Mouse (Mus musculus): ENCODE measurements at regions not wholly inside any gene's neighbourhood (a gene's known extent, or its start where the extent isn't known, plus 50 kb on each side); places are given as distances from the start of the nearest gene placed in this dataset.
"Not testable (repeated sequence)": the region's sequence is repeated elsewhere in the genome, so short reads cannot be mapped to it uniquely, and the experiment has no call there.

DNA sequence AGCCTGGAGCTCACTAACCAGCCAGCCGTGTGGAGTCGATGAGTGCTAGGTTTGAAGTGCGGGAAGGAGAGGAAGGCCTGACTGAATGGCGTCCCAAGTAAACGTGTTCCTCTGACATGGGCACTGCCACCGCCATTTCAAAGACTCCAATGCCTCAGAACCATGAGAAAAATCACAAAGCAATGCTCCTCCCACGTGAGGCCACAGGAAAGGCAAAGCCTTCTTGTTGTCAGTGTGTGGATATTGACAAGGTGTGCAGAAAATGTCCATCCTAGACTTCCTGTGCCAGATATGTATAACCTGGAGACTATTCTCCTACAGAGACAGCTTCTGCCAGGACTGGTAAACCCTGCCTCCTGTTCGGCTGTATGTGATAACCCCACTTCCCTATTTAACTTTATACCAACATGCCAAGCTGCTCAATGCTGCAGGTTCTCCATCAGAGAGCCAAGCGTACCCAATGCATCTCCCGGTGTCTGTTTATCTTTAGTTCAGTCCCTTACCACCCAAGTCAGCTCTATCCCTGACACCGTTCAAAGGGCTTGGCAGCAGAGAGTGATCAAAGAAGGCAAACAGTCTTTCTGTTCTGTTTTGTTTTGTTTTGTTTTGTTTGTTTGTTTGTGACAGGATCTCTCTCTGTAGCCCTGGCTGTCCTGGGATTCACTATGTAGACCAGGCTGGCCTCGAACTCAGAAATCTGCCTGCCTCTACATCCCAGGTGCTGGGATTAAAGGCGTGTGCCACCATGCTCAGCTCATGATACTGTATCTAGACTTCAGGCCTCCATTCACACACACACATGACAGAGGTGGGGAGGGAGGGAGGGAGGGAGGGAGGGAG lies 124.8 kb upstream of the Tbl1xr1 start:
- TF ChIP-seq CTCF (IDR thresholded peaks at IDR 0.05; ENCODE audit: borderline replicate concordance, insufficient read depth, low read depth, low read length) (no peak), POLR2A (IDR thresholded peaks at IDR 0.05; ENCODE audit: borderline replicate concordance, insufficient read depth, low read length) (no peak)
- DNase-seq: no peak
- Histone ChIP-seq H3K4me1 (ENCODE audit: control insufficient read depth, insufficient read depth, low read length) (no peaks in the 10 kb centered on the region), H3K4me3 (replicated peaks; ENCODE audit: insufficient read depth, low read depth, low read length) (no peak overlapping the region), H3K27me3 (ENCODE audit: control insufficient read depth, insufficient read depth, low read length) (no peaks in the 10 kb centered on the region), H3K27ac (ENCODE audit: insufficient read depth, low read length) (no peak overlapping the region)
- 95% methylated on average over 13 of the region's 13 CpGs for WGBS

DNA sequence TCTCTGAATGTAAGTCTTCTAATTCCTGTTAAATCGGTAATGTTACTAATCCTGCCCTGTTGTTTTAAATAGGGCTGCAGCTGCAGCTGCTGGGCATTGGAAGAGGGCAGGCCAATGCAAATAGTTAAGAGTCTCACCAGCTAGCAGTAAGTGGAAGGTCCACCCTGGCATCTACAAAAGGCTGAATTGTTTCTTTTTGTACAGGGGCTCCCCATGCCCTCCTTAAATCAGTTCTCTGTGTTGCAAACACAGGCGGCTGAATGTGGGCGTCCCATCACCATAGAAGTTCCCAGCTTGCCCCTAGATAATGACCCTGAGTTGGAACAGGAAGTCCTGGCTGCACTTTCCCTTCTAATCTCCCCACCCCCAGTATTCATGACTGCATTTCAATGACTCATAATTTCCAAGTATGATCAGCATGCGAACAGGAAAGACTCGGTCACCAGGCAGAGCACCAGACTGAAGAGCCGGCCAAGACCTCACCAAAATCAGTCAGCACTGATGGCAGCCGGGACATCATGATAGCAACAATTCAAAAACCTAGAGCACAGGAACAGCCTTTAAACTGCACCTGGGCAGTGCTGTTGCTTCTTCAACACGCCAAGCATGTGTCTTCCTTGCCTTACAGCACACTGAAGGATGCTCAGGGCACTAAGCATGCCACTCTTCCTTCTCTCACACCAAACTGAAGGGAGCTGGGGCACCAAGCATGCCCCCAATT lies 123.6 kb upstream of the Tbl1xr1 start:
- TF ChIP-seq CTCF (IDR thresholded peaks at IDR 0.05; ENCODE audit: borderline replicate concordance, insufficient read depth, low read depth, low read length): no peak
- TF ChIP-seq POLR2A (IDR thresholded peaks at IDR 0.05; ENCODE audit: borderline replicate concordance, insufficient read depth, low read length): no peak

DNA sequence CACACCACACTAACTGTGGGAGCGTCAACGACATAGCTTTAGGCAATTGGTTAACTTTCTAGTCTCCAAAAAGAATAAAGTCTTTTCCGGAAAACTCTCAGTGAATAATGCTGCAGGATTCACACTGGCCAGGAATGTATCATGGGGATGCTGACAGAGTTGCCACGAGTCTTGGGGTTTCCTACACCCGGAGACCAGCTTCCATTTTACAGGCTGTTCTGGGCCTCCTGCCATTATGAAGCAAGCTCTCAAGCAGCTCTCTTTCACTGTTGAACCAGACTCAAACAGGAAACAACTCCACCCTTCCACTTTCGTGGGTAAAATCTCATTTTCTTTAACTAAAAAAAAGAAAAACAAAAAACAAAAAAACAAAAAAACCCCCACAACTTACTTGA lies 123.0 kb upstream of the Tbl1xr1 start:
- TF ChIP-seq POLR2A (IDR thresholded peaks at IDR 0.05; ENCODE audit: borderline replicate concordance, insufficient read depth, low read length): no peak
- TF ChIP-seq CTCF (IDR thresholded peaks at IDR 0.05; ENCODE audit: borderline replicate concordance, insufficient read depth, low read depth, low read length): no peak
- 84% methylated on average over 6 of the region's 6 CpGs for WGBS

More for the DNA sequence above, 123.6 kb upstream of the Tbl1xr1 start:
- 73% methylated on average over 8 of the region's 8 CpGs for WGBS
- H3K27ac ChIP-seq (ENCODE audit: insufficient read depth, low read length): no peak overlapping the region
- no peaks in the 10 kb centered on the region for H3K4me1 ChIP-seq (ENCODE audit: control insufficient read depth, insufficient read depth, low read length)
- H3K4me3 ChIP-seq (replicated peaks; ENCODE audit: insufficient read depth, low read depth, low read length): no peak overlapping the region
- DNase-seq: no peak
- no peaks in the 10 kb centered on the region for H3K27me3 ChIP-seq (ENCODE audit: control insufficient read depth, insufficient read depth, low read length)

DNA sequence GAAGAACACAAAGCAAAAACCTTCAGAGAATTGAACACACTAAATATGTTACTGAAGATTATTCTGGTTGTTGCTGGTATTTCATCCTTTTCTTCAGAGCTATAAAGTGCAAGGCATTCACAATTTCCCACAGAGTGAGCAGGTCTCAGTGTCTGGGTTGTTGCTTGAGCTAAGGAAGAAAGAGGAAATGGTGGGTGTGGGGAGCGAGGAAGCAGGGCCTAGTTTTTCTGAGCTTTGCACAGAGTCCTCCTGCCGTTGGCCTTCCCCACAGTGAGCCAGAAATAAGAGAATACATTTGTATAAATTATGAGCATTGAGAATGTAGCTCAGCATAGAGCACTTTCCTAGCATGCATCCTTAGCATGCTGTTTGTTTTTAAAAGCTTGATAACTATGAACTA lies 120.8 kb upstream of the Tbl1xr1 start:
- no peak for DNase-seq
- no peak overlapping the region for H3K4me3 ChIP-seq (replicated peaks; ENCODE audit: insufficient read depth, low read depth, low read length)
- WGBS: 58% methylated on average over 2 of the region's 2 CpGs
- H3K27ac ChIP-seq (ENCODE audit: insufficient read depth, low read length): no peak overlapping the region
- H3K4me1 ChIP-seq (ENCODE audit: control insufficient read depth, insufficient read depth, low read length): no peaks in the 10 kb centered on the region
- no peak for TF ChIP-seq POLR2A (IDR thresholded peaks at IDR 0.05; ENCODE audit: borderline replicate concordance, insufficient read depth, low read length)
- TF ChIP-seq CTCF (IDR thresholded peaks at IDR 0.05; ENCODE audit: borderline replicate concordance, insufficient read depth, low read depth, low read length): no peak
- no peaks in the 10 kb centered on the region for H3K27me3 ChIP-seq (ENCODE audit: control insufficient read depth, insufficient read depth, low read length)

More for the DNA sequence above, 123.0 kb upstream of the Tbl1xr1 start:
- Histone ChIP-seq H3K4me1 (ENCODE audit: control insufficient read depth, insufficient read depth, low read length) (no peaks in the 10 kb centered on the region), H3K27ac (ENCODE audit: insufficient read depth, low read length) (no peak overlapping the region), H3K27me3 (ENCODE audit: control insufficient read depth, insufficient read depth, low read length) (no peaks in the 10 kb centered on the region), H3K4me3 (replicated peaks; ENCODE audit: insufficient read depth, low read depth, low read length) (no peak overlapping the region)
- no peak for DNase-seq

DNA sequence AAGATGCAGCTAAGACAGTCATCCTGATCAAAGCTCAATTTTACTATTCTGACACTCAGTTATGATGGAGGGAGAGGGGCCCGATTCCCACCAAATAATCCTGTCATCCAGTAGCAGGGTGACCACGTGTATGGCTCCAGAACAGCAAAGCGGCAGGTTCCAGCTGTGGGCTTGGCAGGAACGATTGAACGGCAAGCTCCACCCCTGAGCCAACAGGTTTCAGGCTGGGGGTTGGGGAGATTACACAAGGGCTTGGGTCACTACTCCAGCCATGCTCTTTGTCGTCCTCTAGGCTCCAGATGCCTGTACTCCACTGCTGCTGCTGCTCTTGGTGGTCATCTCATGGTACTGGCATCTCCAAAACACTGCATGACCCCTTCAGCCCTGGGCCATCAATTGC lies 119.3 kb upstream of the Tbl1xr1 start:
- H3K27ac ChIP-seq (ENCODE audit: insufficient read depth, low read length); H3K4me1 ChIP-seq (ENCODE audit: control insufficient read depth, insufficient read depth, low read length); H3K27me3 ChIP-seq (ENCODE audit: control insufficient read depth, insufficient read depth, low read length); DNase-seq; H3K4me3 ChIP-seq (replicated peaks; ENCODE audit: insufficient read depth, low read depth, low read length): not testable (repeated sequence)
- 40% methylated on average over 6 of the region's 6 CpGs for WGBS

DNA sequence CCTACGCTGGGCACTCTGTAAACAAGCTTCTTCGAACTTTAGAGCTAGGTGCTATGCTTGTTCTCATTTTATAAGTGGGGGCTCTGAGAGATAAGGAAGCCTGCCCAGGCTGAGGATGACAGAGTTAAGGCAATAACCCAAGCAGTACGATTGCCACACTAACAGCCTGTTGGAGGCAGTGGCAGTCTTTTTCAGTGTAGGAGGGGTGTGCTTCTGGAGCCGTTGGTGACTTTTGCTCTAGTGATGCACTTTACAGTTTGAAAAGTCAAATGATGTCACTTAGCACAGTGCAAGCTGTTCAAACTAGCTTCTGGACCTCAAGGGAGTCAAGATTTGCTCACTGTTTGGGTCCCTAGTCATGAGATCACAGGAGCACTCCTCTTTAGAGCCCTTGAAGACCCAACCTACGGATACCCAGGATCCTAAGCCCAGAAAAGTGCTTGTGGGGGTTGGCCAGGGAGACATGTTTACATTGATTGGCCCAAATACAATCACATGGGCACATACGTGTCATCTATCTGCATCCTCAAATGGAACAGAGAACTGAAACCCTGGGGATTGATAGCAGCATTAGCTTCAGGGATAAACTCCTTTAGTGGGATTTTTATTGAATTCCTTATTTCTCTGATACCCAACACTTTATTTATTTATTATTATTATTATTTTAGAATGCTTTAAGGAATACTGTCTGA lies 117.7 kb upstream of the Tbl1xr1 start:
- TF ChIP-seq CTCF (IDR thresholded peaks at IDR 0.05; ENCODE audit: borderline replicate concordance, insufficient read depth, low read depth, low read length): no peak
- TF ChIP-seq POLR2A (IDR thresholded peaks at IDR 0.05; ENCODE audit: borderline replicate concordance, insufficient read depth, low read length): no peak
- no peak overlapping the region for H3K4me3 ChIP-seq (replicated peaks; ENCODE audit: insufficient read depth, low read depth, low read length)
- H3K27me3 ChIP-seq (ENCODE audit: control insufficient read depth, insufficient read depth, low read length): no peaks in the 10 kb centered on the region
- no peak overlapping the region for H3K27ac ChIP-seq (ENCODE audit: insufficient read depth, low read length)
- DNase-seq: no peak
- WGBS: 92% methylated on average over 6 of the region's 6 CpGs
- no peaks in the 10 kb centered on the region for H3K4me1 ChIP-seq (ENCODE audit: control insufficient read depth, insufficient read depth, low read length)

DNA sequence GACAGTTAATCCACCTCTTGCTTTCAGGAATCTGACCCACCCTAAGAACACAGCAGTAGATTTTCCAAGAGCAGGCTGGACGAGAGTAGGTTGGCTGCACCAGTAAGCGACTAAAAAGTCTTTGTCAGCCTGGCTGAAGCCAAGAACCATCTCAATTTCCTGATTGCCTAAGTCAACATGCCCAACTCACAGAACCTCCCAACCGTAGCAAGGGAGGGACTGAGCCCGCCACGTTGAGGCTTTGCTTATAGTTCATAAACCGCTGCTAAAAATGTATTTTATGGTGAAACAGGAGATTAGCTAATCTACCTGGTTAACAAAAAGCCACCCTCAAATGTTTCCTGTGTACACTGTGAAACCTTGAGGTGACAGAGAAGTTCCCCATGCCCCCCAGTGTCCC lies 115.4 kb upstream of the Tbl1xr1 start:
- H3K4me1 ChIP-seq (ENCODE audit: control insufficient read depth, insufficient read depth, low read length): no peaks in the 10 kb centered on the region
- no peaks in the 10 kb centered on the region for H3K27me3 ChIP-seq (ENCODE audit: control insufficient read depth, insufficient read depth, low read length)
- no peak for TF ChIP-seq POLR2A (IDR thresholded peaks at IDR 0.05; ENCODE audit: borderline replicate concordance, insufficient read depth, low read length)
- TF ChIP-seq CTCF (IDR thresholded peaks at IDR 0.05; ENCODE audit: borderline replicate concordance, insufficient read depth, low read depth, low read length): no peak
- DNase-seq: no peak
- no peak overlapping the region for H3K4me3 ChIP-seq (replicated peaks; ENCODE audit: insufficient read depth, low read depth, low read length)
- H3K27ac ChIP-seq (ENCODE audit: insufficient read depth, low read length): no peak overlapping the region
- WGBS: 86% methylated on average over 6 of the region's 6 CpGs
